Mouse (Mus musculus) gonadal fat pad, adult 2 months (tissue): Measurements from ENCODE around the gene Adat1. TPM values are rescaled to one million over a fixed set of nuclear protein-coding genes. Genes with fewer than 3 reads are reported as not detected.
"Not testable (repeated sequence)": the region's sequence is repeated elsewhere in the genome, so short reads cannot be mapped to it uniquely, and the experiment has no call there.

Source experiments
- DNase-seq: peaks from one replicate; pipeline ENCODE4 v3.0.0-alpha.2; 2012; ENCODE audit warnings: low read depth
- polyA plus RNA-seq: library from polyadenylated mRNA; depleted of rRNA; stranded (reverse); fragments of >200 nt; gene quantifications from 2 replicates; pipeline ENCODE4 v1.2.3, GENCODE M21; 2012; rRNA removed

Adat1 gene
- polyA plus RNA-seq, 1 experiment: 4.8 TPM

DNA sequence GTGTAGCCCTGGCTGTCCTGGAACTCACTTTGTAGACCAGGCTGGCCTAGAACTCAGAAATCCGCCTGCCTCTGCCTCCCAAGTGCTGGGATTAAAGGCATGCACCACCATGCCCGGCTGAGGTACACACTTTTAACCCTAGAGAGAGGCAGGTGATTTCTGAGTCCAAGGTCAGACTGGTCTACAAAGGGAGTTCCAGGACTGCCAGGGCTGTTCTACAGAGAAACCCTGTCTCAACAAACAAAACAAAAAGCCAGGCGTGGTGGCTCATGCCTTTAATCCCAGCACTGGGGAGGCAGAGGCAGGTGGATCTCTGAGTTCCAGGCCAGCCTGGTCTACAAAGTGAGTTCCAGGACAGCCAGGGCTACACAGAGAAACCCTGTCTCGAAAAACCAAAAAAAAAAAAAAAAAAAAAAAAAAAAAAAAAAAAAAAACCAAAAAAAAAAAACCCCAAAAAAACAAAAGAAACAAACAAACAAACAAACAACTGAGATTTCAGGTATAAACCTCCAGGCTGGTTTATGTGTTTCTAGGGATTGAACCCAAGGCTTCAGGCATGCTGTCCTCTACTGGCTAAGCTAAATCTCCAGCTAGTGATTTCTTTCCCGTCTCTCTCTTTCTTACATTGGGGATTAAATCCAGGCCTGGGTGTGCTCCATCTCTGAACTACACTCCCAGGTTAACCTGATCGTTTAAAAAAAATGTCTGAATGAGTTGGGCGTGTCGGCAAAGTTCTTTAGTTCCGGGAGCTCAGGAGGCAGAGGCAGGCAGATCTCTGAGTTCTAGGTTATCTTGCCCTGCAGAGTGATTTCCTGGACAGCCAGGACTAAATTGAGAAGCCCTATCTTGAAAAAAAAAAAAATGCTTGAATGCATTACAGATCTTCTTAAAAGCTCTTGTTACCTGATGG lies 53.8 kb downstream of the Adat1 start:
- DNase-seq: not testable (repeated sequence)

DNA sequence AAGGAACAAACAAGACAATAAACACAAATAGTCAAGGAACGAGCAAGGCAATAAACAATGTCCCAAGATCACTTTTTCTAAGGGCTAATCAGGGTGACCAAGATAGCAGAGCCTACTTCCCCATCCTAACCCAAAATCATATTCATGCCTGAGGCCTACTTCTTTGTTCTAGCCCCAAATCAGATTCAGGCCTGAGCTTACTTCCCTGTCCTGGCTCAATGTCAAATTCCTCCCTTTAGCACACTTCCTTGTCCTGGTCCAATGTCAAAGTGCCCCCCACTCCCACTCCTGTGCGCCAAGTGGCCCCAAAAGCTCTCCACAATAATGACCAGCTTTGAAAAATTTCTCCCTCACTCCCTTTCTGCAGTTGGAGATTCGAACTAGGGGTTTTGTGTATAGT lies 54.9 kb downstream of the Adat1 start:
- no peak for DNase-seq

DNA sequence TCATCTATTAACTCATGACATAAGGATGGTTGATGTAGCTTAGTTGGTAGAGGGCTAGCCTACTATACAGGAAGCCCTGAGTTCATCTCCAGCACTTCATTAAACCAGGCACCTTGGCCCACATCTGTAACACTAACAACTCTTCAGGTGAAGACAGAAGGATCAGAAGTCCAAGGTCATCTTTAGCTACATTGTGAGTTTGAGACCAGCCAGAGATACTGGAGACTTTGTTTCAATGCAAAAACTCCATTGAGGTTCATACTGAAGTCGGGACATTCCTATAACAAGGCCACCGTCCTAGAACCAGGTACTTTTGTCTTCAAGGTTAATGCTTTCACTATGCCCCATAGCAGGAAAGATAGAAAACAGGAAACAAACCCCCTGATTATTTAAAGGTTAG lies 57.9 kb downstream of the Adat1 start:
- no peak for DNase-seq

DNA sequence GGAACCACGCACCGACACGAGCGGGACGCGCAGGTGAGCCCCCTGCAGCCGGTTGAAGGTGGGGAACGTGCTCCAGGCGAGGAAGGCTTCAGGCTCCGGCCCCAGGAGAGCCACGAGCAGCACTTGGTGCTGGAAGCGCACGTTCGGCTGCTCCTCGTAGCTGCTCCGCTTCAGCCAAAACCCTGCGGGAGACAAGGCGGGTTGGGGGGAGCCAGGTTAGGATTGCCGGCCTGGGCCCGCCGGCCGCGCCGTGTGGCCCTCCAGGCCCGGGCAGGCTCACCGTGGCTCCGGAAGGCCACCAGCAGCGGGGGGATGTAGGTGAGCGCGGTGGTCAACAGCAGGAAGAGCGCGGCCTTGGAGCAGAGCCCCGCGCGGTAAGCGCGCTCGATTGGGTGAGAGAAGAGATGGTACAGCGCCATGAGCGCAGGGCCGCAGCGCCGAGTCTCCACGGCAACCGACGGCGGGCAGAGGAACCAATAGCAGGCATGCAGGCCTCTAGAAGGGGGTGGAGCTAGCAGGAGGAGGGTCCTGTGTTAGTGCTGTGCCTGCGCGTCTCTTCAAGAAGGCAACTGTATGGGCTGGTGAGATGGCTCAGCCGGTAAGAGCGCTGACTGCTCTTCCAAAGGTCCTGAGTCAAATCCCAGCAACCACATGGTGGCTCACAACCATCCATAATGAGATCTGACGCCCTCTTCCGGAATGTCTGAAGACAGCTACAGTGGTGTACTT lies 58.6 kb downstream of the Adat1 start, which contains the start of gene Tmem231:
Tmem231 (minus strand) TSS at position 534 of the 729 bp plus-strand sequence.
- no peak for DNase-seq

DNA sequence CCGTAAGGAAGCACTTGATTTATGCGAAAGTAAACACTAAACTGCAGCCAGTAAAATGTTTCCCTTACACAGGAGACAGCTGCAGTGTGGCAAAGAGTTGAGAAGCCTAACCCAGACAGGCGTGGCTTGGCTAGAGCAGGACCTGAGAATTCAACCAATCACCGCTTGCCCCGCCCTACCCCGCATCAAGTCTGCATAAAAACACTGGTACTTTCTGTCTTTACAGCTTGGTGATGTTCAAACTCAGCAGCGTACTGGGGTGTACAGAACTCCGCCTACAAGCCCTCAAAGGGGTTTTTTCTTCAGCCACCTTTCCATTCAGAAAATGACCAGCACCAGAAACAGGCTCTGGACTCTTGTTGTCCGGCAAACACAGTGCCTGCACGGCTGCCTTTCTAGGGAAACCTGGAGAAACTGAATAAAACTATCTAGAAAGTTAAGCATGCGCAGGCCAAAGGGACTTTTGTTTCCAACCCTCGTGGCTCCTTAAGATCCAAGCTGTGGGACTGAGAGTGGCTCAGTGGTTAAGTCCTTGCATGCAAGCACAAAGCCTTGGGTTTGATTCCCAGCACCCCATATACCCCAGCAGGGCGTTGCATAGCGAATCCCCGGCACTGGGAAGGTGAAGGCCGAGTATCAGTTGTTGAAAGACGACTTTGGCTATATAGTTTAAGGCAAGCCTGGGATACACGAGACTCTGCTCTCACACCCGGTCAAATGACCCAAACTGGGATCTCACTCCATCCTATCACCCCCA lies 59.3 kb downstream of the Adat1 start:
- DNase-seq: no peak

DNA sequence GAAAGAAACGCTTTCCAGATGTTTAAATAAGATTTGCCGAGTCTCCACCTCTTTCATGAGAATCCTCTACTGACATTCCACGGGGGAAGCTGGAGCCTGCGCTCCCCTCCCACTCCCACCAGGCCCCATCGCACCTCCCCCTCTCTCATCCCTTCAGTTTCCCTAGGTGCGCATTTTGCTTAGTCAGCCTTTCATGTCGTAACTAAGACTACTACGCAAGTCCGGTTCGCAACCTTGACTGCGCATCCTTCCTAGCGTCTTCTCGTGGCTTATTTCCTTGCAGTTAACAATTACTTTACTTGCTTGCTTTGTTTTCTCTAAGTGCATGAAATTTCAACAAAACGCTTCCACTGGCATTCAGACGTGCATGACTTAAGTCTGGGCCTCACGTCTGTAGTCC lies 60.4 kb downstream of the Adat1 start:
- no peak for DNase-seq

DNA sequence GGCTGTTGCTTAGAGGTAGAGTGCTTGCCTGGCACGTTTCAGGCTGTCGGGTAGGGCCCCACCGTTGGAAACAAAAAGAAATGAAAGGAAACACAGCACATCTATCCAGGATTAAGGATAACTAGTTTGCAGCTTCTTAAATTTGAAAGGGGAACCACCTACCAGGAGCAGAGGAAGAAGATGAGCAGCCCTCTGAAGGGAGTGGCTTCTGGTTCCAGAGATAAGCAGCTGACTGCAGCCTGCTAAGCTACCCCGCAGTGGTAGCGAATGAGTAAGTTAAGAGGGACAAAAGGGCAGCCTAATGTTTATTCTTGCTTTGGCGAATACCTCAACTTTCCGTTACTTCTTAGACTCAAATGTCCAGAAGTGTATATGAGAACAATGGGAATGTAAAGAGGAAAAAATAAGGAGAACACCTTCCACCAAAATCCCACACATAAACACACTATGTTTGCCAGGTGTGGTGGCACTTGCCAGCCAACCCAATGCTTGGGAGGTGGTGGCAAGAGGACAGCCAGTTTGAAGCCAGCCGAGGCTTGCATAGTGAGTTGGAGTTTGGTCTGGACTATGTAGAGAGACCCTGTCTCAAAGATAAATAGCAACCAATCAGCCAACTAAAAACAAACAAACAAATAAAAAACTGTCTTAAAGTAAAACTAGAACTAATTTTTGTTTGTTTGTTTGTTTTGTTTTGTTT lies 62.3 kb downstream of the Adat1 start:
- DNase-seq: no peak

DNA sequence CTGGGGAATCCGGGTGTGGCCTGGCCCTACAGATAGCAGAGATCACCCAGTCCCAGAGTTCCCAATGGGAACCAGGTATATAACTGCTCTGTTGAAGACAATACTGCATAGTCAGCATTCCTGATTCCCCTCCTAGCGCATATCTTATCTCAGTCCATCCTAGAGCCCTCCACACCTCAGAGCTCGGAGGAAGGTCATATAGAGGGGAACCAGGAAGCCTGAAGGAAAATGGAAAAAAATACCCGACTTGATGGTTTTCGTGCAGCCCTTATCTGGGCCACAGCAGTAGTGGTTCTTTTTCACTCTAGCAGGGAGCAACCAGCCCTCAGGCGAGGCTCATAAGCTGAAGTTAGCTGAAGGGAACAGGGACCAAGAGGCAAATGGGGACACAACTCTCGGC lies 67.1 kb downstream of the Adat1 start:
- DNase-seq: no peak

DNA sequence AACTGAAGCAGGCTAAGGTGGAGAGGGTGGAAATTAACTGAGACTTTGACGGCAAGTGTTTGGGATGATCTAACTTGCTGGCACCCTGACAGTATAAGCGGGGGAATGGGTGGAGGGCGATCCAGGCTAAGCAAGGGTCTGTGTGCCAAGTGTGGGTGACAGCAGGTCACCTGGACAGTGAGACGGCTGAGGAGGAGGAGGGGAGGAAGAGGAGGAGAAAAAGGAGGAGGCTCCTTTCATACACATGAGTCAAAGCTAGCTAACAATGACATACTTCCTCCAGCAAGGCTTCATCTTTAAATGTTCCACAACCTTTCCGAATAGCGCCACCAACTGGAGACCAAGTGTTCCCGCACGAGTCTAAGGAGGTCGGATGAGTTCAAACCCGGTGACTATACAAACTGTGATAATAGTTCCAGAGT lies 68.7 kb downstream of the Adat1 start:
- peak; percentile 47 for DNase-seq

DNA sequence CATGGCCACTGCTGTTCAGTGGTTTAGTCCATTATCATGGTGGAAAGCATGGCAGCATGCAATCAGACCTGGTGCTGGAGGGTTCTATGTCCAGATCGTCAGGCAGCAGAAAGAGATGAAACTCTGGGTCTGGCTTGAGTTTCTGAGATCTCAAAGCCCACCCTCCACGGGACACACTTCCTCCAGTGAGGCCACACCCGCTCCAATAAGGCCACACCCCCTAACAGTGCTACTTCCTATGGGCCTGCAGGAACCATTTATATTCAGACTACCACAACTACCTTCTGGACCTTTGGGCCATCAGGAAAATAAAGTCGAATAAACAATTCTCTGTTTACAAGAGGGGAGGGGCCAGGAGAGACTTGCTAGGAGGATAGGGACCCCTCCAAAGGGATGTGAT lies 71.1 kb downstream of the Adat1 start:
- no peak for DNase-seq

DNA sequence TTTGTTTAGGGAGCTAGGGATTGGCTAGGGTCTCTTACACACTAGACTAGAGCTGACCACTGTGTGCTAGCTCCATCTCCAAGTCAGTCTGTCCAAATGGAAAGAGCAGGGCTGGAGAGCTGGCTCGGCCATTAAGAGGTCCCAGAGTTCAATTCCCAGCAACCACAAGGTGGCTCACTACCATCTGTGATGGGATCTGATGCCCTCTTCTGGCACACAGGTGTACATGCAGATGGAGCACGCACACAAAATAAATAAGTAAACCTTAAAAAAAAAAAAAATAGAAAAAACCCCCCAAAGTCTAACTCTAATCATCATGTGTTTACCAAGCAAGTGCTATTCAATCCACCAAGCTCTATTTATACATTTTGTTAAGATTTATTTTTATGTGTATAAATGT lies 72.4 kb downstream of the Adat1 start:
- DNase-seq: no peak

Other genes with a start within 250 kb of the Adat1 start
- gene Bcar1, start 248.5 kb downstream of the Adat1 start, polyA plus RNA-seq: 54.5 and 58.1 TPM in 2 replicates
- 6.5 and 9.7 TPM in 2 replicates for gene Cfdp1, start 138.0 kb downstream of the Adat1 start, polyA plus RNA-seq
- 5.2 and 5.8 TPM in 2 replicates for gene Tmem170, start 115.6 kb downstream of the Adat1 start, polyA plus RNA-seq
- gene Chst5, start 81.9 kb downstream of the Adat1 start, polyA plus RNA-seq: not detected in 2 replicates
- 10.0 and 13.9 TPM in 2 replicates for gene Tmem231, start 58.4 kb downstream of the Adat1 start, polyA plus RNA-seq
- 60.3 and 71.0 TPM in 2 replicates for gene Gabarapl2, start 51.6 kb downstream of the Adat1 start, polyA plus RNA-seq
- gene Kars, start 19.0 kb upstream of the Adat1 start, polyA plus RNA-seq: 49.3 and 55.8 TPM in 2 replicates
- gene Terf2ip, start 19.1 kb upstream of the Adat1 start, polyA plus RNA-seq: 9.0 and 12.0 TPM in 2 replicates
- gene Gm6793, start 22.7 kb upstream of the Adat1 start, polyA plus RNA-seq: 0.08 TPM in 1 of 2 replicates, not detected in the other